Mouse (Mus musculus) erythroblast, embryonic 14.5 days (primary cell): ENCODE measurements around the gene Klhdc4.

Source experiments
- GATA1 ChIP-seq: IDR thresholded peaks from 2 replicates; pipeline ENCODE4 v1.6.1; 2012; ENCODE audit warnings: low read length, inconsistent platforms, mixed read lengths
- TAL1 ChIP-seq: IDR thresholded peaks from 3 replicates; pipeline ENCODE4 v1.6.1; 2012; ENCODE audit warnings: low read length, inconsistent platforms, mixed read lengths

DNA sequence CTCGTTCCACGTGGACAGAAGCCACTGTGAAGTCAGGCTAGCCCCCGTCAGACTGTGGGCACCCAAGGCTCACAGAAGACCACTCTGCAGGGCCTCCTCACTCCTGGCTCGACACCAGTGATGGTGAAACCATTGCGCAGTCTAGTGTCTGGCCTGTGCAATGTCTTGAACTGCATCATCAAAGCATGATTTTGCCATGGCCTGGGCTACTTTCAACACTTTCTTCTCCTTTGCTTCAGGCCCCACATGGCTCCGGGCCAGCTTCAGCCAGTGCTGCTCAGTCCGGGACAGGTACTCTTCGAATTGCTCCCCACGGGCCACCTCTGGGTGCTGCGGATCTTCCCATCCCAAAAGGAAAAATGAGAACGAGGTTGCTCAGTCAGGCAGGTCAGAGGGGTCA, 33.0 kb downstream of the Klhdc4 start:
- TF ChIP-seq TAL1 (no peak), GATA1 (no peak)
